In genomic region chr8:52356001-52356734, GRCm38 (mm10) we compare ENCODE assay signal across 15 mouse cellular contexts.
DNase-seq lines count a peak whose midpoint lies in the region.
"Had no signal": no experiment of that assay in that cellular context is flagged by ENCODE, and none has a peak within 500 bp of the region (broad histone marks: within the 10 kb centered on the region; RNA-seq: fewer than 3 reads in every experiment).

No protein-coding gene starts in this region.

- peak; percentile 98 for DNase-seq in ES-CJ7 (ENCODE audit: low read depth, low spot score)
- DNase-seq in R1 (ENCODE audit: low read depth, low spot score), result peak; percentile 99
- peak; percentile 97 for DNase-seq in ZHBTc4 (ENCODE audit: low read depth, low spot score)
- DNase-seq in ovary, postnatal 10 days (ENCODE audit: low spot score), result no peak
- no peak for DNase-seq in right cerebral cortex, postnatal 25 days
- DNase-seq in gastrocnemius, adult 18-20 months (ENCODE audit: low spot score), result no peak
- DNase-seq: adrenal gland, adult 8-10 months; adrenal gland, postnatal 14 days; adrenal gland, postnatal 36 days; cerebellum, adult 11-12 months; cerebellum, adult 2 months; cerebellum, adult 9-10 months; cerebellum, postnatal 10 days; cerebellum, postnatal 36 days; embryo, embryonic 11 days had no signal

Comparison
In these comparisons a context has a peak if more than half of its experiments do, and no peak if none do; other contexts are left out.
1. DNase-seq: peak in ES-CJ7 (single experiment), R1 (single experiment) and ZHBTc4 (single experiment); none in ovary, postnatal 10 days (single experiment), right cerebral cortex, postnatal 25 days (single experiment) and gastrocnemius, adult 18-20 months (single experiment).